Mouse (Mus musculus) liver, embryonic 11.5 days (tissue): ENCODE data around the gene Ldhal6b. TPM values are rescaled to one million over a fixed set of nuclear protein-coding genes. Genes with fewer than 3 reads are reported as not detected.
A peak's percentile ranks its signal among the peaks of the same experiment; 100 is the strongest.

ENCODE experiments used
- ATAC-seq: fragments of 200-750 bp; cut with Nextera tagmentation; replicated peaks from 2 replicates; pipeline ENCODE4 v1.8.0; 2017; ENCODE audit warnings: moderate number of reproducible peaks, mild to moderate bottlenecking, moderate TSS enrichment, moderate library complexity; ENCODE audit not compliant: low FRiP score
- DNase-seq: peaks from one replicate; pipeline ENCODE4 v3.0.0-alpha.2; 2017; ENCODE audit warnings: low spot score
- H3K27ac ChIP-seq: fragments of 300-500 bp; sonication (generic); 2 replicates; pipeline ENCODE4 v1.5.1; 2014; ENCODE audit warnings: mild to moderate bottlenecking, low read depth, low read length, control low read depth
- H3K27me3 ChIP-seq: fragments of 300-500 bp; sonication (generic); replicated peaks from 2 replicates; pipeline ENCODE4 v1.6.1; 2014; ENCODE audit warnings: low read length, mixed read lengths; ENCODE audit not compliant: control insufficient read depth, insufficient read depth
- H3K36me3 ChIP-seq: fragments of 300-500 bp; sonication (generic); 2 replicates; pipeline ENCODE4 v1.6.1; 2014; ENCODE audit warnings: mild to moderate bottlenecking, low read length, moderate library complexity, mixed read lengths; ENCODE audit not compliant: control insufficient read depth, insufficient read depth
- H3K4me1 ChIP-seq: fragments of 300-500 bp; sonication (generic); replicated peaks from 2 replicates; pipeline ENCODE4 v1.6.1; 2014; ENCODE audit warnings: low read length, mixed read lengths; ENCODE audit not compliant: control insufficient read depth, insufficient read depth
- H3K4me2 ChIP-seq: fragments of 300-500 bp; sonication (generic); 2 replicates; pipeline ENCODE4 v1.6.1; 2014; ENCODE audit warnings: mild to moderate bottlenecking, control low read depth, moderate library complexity
- H3K4me3 ChIP-seq: fragments of 300-500 bp; sonication (generic); 2 replicates; pipeline ENCODE4 v1.5.1; 2014; ENCODE audit warnings: low read depth, low read length, control low read depth
- H3K9ac ChIP-seq: fragments of 300-500 bp; sonication (generic); 2 replicates; pipeline ENCODE4 v1.6.1; 2014; ENCODE audit warnings: low read depth, low read length, control low read depth
- H3K9me3 ChIP-seq: fragments of 300-500 bp; sonication (generic); 2 replicates; pipeline ENCODE4 v1.6.1; 2016; ENCODE audit warnings: low read length, inconsistent platforms, mixed read lengths; ENCODE audit not compliant: control insufficient read depth
- WGBS: fragments of 180-500 bp; shearing (Covaris S2); extraction: QIAGEN DNeasy Blood & Tissue Kit; methylation state at CpG from one replicate; pipeline ENCODE4 v1.1.7; 2014; 5-methylcytosine and 5-hydroxymethylcytosine counted together
- polyA plus RNA-seq: library from polyadenylated mRNA; unstranded; fragments of >200 nt; fragmentation: Nextera tagmentation; extraction: Ambion mirVana; gene quantifications from 2 replicates; pipeline ENCODE4 v1.2.1, GENCODE M21; 2014

Ldhal6b gene
- polyA plus RNA-seq, 1 experiment from 2014 or later, result not detected

- Histone ChIP-seq H3K9me3 (no peaks in the 10 kb centered on the region), H3K4me1 (peaks cover 8% of the 10 kb centered on the region; the same call in 1 of the 2 replicates), H3K4me3 (peak overlapping the region; percentile 82), H3K4me2 (peak overlapping the region; percentile 88), H3K27ac (0 out of 2 replicates have a peak overlapping the region, but pooled peaks have one; percentile 13), H3K27me3 (no peaks in the 10 kb centered on the region; the same call in 1 of the 2 replicates), H3K36me3 (no peaks in the 10 kb centered on the region; the same call in 1 of the 2 replicates), H3K9ac (peak overlapping the region; percentile 86)
- under 1% methylated on average over 8 of the region's 8 CpGs for WGBS
- ATAC-seq, result peak; percentile 62; the same call in 1 of the 2 replicates
- no peak for DNase-seq
These were observed 21.2 kb upstream of the Ldhal6b start for GRCm38 (mm10) chr17:5439831-5440158.

GRCm38 (mm10) chr17:5429772-5430133, 11.2 kb upstream of the Ldhal6b start:
- no peaks in the 10 kb centered on the region for H3K9me3 ChIP-seq
- H3K27me3 ChIP-seq, result no peaks in the 10 kb centered on the region
- no peak overlapping the region for H3K27ac ChIP-seq
- H3K36me3 ChIP-seq, result peaks cover 11% of the 10 kb centered on the region; the same call in 1 of the 2 replicates
- 76% methylated on average over 9 of the region's 9 CpGs for WGBS
- peak; percentile 37; the same call in 1 of the 2 replicates for ATAC-seq
- DNase-seq, result no peak
- H3K4me2 ChIP-seq, result no peak overlapping the region
- H3K9ac ChIP-seq, result no peak overlapping the region
- H3K4me1 ChIP-seq, result peaks cover 8% of the 10 kb centered on the region; the same call in 1 of the 2 replicates
- no peak overlapping the region for H3K4me3 ChIP-seq

GRCm38 (mm10) chr17:5429090-5429771, 10.7 kb upstream of the Ldhal6b start:
- H3K9ac ChIP-seq, result no peak overlapping the region
- H3K4me2 ChIP-seq, result no peak overlapping the region
- no peaks in the 10 kb centered on the region for H3K9me3 ChIP-seq
- H3K27ac ChIP-seq, result no peak overlapping the region
- peaks cover 11% of the 10 kb centered on the region; the same call in 1 of the 2 replicates for H3K36me3 ChIP-seq
- H3K4me1 ChIP-seq, result peaks cover 11% of the 10 kb centered on the region; the same call in 1 of the 2 replicates
- 55% methylated on average over 10 of the region's 10 CpGs for WGBS
- H3K4me3 ChIP-seq, result no peak overlapping the region
- H3K27me3 ChIP-seq, result no peaks in the 10 kb centered on the region
- ATAC-seq (peak; percentile 64), DNase-seq (peak; percentile 74)

GRCm38 (mm10) chr17:5425204-5425603, 6.6 kb upstream of the Ldhal6b start:
- DNase-seq (no peak), ATAC-seq (no peak)
- Histone ChIP-seq H3K4me2 (no peak overlapping the region), H3K27me3 (no peaks in the 10 kb centered on the region), H3K4me3 (no peak overlapping the region), H3K9ac (no peak overlapping the region), H3K36me3 (no peaks in the 10 kb centered on the region), H3K4me1 (peaks cover 25% of the 10 kb centered on the region), H3K27ac (no peak overlapping the region), H3K9me3 (no peaks in the 10 kb centered on the region)
- WGBS, result 36% methylated on average over 3 of the region's 3 CpGs

- Histone ChIP-seq H3K9ac (no peak overlapping the region), H3K4me2 (no peak overlapping the region), H3K9me3 (no peaks in the 10 kb centered on the region), H3K4me1 (peaks cover 25% of the 10 kb centered on the region), H3K36me3 (no peaks in the 10 kb centered on the region), H3K27me3 (no peaks in the 10 kb centered on the region), H3K4me3 (no peak overlapping the region), H3K27ac (no peak overlapping the region)
- ATAC-seq (no peak), DNase-seq (no peak)
- WGBS, result 85% methylated on average over 8 of the region's 8 CpGs
These were observed 5.6 kb upstream of the Ldhal6b start for GRCm38 (mm10) chr17:5424156-5424555.

DNA sequence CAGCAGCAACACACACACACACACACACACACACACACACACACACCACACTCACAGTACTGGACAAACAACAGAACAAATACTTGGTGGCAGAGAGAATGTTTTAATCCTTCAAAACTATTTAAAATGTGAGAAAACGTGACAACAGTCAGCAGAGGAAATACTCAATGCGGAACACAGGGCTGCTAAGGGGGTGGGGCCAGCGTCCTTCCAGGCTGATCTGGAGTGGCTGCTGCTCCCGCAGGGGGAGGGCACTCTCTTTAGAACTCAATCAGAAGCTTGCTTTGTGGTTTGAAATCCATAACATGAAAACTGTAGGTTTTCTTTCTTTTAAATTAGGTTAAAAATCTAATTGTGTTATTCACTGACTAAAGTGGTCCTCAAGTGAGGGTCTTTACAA, 3.3 kb upstream of the Ldhal6b start:
- H3K4me2 ChIP-seq, result no peak overlapping the region
- H3K4me1 ChIP-seq, result peaks cover 25% of the 10 kb centered on the region
- H3K27me3 ChIP-seq, result no peaks in the 10 kb centered on the region
- no peak overlapping the region for H3K4me3 ChIP-seq
- H3K27ac ChIP-seq, result no peak overlapping the region
- no peaks in the 10 kb centered on the region for H3K9me3 ChIP-seq
- DNase-seq (no peak), ATAC-seq (peak; percentile 63; the same call in 1 of the 2 replicates)
- no peak overlapping the region for H3K9ac ChIP-seq
- H3K36me3 ChIP-seq, result peaks cover 13% of the 10 kb centered on the region
- WGBS, result 48% methylated on average over 4 of the region's 4 CpGs

DNA sequence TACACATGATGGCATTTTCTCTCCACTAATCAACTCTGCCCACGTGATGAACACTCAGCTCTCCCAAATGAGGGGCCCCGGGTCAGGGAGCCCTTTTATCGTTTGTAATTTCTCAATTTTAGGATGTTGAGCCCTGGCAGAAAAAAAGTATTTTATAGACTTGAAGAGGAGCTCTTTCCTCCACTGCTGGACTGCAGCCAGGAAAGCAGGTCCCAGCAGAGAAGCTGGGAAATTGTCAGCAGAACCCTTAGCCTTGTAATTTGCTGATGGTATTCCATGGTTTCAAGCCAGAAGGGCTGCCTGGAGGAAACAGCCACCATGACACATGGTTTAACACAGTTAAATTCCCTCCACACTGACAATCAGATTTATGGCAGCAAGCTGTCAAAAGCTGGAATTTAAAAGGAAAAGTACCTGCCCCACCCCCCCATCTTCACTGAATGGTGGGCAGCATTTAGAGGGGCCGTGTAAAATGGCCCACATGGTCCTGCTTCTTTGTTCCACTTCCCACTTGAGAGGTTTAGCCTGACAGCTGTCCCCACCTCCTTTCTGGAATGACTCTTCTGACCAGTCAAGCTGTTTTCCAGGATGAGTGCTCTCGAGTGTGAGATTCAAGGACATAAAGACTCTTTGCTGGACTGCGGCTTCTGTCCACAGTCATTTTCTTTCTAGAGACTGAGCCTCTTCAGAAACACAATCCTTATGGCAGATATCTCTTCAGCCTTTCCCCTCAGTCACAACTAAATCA, 1.4 kb upstream of the Ldhal6b start:
- WGBS, result 87% methylated on average over 6 of the region's 6 CpGs
- Histone ChIP-seq H3K27ac (no peak overlapping the region), H3K27me3 (no peaks in the 10 kb centered on the region), H3K4me3 (no peak overlapping the region), H3K4me2 (no peak overlapping the region), H3K4me1 (peaks cover 19% of the 10 kb centered on the region), H3K9ac (no peak overlapping the region), H3K9me3 (no peaks in the 10 kb centered on the region), H3K36me3 (peaks cover 13% of the 10 kb centered on the region)
- no peak for ATAC-seq
- no peak for DNase-seq

DNA sequence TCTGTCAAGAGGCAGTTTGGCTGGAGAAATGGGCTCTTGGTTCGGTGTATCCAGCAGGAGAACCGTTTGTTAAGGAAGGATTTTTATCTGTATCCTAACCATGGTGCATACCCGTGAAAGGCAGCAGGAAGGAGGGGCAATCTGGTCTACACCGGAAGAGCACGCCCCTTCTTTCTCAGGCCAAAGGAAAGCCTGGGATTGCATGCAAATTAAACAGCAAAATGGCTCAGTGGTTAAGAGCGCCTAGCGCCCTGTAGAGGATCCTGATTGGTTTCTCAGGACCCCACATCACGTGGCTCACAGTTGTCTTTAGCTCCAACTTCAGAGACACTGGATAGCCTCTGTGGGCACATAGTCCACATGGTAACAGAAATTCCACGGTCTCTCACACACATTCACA, 489 bp upstream of the Ldhal6b start:
- H3K27me3 ChIP-seq, result no peaks in the 10 kb centered on the region
- H3K4me2 ChIP-seq, result no peak overlapping the region
- no peak for DNase-seq
- H3K27ac ChIP-seq, result no peak overlapping the region
- peaks cover 13% of the 10 kb centered on the region for H3K36me3 ChIP-seq
- H3K9me3 ChIP-seq, result no peaks in the 10 kb centered on the region
- ATAC-seq, result no peak
- peaks cover 14% of the 10 kb centered on the region for H3K4me1 ChIP-seq
- no peak overlapping the region for H3K9ac ChIP-seq
- 82% methylated on average over 9 of the region's 9 CpGs for WGBS
- no peak overlapping the region for H3K4me3 ChIP-seq
